Mouse (Mus musculus) cortical plate, adult 2 months (tissue): ENCODE measurements around the gene Tmem167b.

ENCODE experiments used
- CTCF ChIP-seq: fragments of 200-500 bp; IDR thresholded peaks from 2 replicates; pipeline ENCODE4 v1.5.1; 2011; ENCODE audit warnings: mild to moderate bottlenecking, control low read depth, low read length; ENCODE audit not compliant: insufficient read depth; ENCODE audit errors: extremely low read depth
- POLR2A ChIP-seq: fragments of 200-500 bp; IDR thresholded peaks from 2 replicates; pipeline ENCODE4 v1.6.1; 2011; ENCODE audit warnings: mild to moderate bottlenecking, low read length, control low read depth; ENCODE audit not compliant: insufficient read depth; ENCODE audit errors: extremely low read depth

GRCm38 (mm10) chr3:108533951-108534350 is 28.3 kb downstream of the Tmem167b start, which contains the start of gene 1700013F07Rik:
- no peak for TF ChIP-seq POLR2A
- TF ChIP-seq CTCF: no peak
